Mouse (Mus musculus) bone marrow macrophage, adult 2 months (primary cell): ENCODE results near the gene Sox18. TPM values are rescaled to one million over a fixed set of nuclear protein-coding genes. Genes with fewer than 3 reads are reported as not detected.

Experiments
- H3K27ac ChIP-seq: 2 replicates; pipeline ENCODE4 v1.5.1; 2012; ENCODE audit warnings: low read depth, low read length; ENCODE audit not compliant: insufficient read depth
- H3K4me1 ChIP-seq: 2 replicates; pipeline ENCODE4 v1.6.1; 2012; ENCODE audit warnings: low read length; ENCODE audit not compliant: control insufficient read depth, insufficient read depth
- H3K4me3 ChIP-seq: 2 replicates; pipeline ENCODE4 v1.5.1; 2012; ENCODE audit warnings: mild to moderate bottlenecking, low read length, moderate library complexity; ENCODE audit not compliant: insufficient read depth
- CTCF ChIP-seq: IDR thresholded peaks from 2 replicates; pipeline ENCODE4 v1.5.1; 2012; ENCODE audit warnings: low read depth, mild to moderate bottlenecking, low read length, moderate library complexity
- POLR2A ChIP-seq: IDR thresholded peaks from 2 replicates; pipeline ENCODE4 v1.6.1; 2012; ENCODE audit warnings: mild to moderate bottlenecking, low read depth, low read length, borderline replicate concordance
- polyA plus RNA-seq: library from polyadenylated mRNA; stranded (reverse); fragments of >200 nt; gene quantifications from 2 replicates; pipeline ENCODE4 v1.2.4, GENCODE M21; 2012; ENCODE audit not compliant: missing spikeins, insufficient read depth, insufficient read length

The Sox18 gene
- polyA plus RNA-seq, 1 experiment = not detected

- Histone ChIP-seq H3K4me1 (peaks cover 9% of the 10 kb centered on the region; the same call in 1 of the 2 replicates), H3K27ac (no peak overlapping the region), H3K4me3 (no peak overlapping the region)
- no peak for TF ChIP-seq POLR2A
- TF ChIP-seq CTCF = no peak
These were observed 10.5 kb upstream of the Sox18 start for GRCm38 (mm10) chr2:181681978-181682377.

GRCm38 (mm10) chr2:181680716-181681117, 9.3 kb upstream of the Sox18 start:
- peaks cover 12% of the 10 kb centered on the region for H3K4me1 ChIP-seq
- H3K27ac ChIP-seq = no peak overlapping the region
- TF ChIP-seq CTCF (no peak), POLR2A (0 out of 2 replicates have a peak, but pooled peaks have one; percentile 19)
- peak overlapping the region; percentile 68 for H3K4me3 ChIP-seq

- H3K27ac ChIP-seq = peak within 1 kb of the TSS; percentile 22
- peak within 1 kb of the TSS; percentile 68 for H3K4me3 ChIP-seq
- TF ChIP-seq CTCF = no peak
- TF ChIP-seq POLR2A = no peak
- H3K4me1 ChIP-seq = peaks cover 17% of the 10 kb centered on the region
These were observed 8.7 kb upstream of the Sox18 start, which contains the start of gene Tcea2 for GRCm38 (mm10) chr2:181679951-181680715. Gene Tcea2 (plus strand): TSS chr2:181680310.

- no peak overlapping the region for H3K4me3 ChIP-seq
- H3K27ac ChIP-seq = no peak overlapping the region
- TF ChIP-seq POLR2A (no peak), CTCF (peak; percentile 96)
- H3K4me1 ChIP-seq = peaks cover 13% of the 10 kb centered on the region
These were observed 7.3 kb upstream of the Sox18 start for GRCm38 (mm10) chr2:181678780-181679179.

GRCm38 (mm10) chr2:181677755-181678098, 6.3 kb upstream of the Sox18 start:
- H3K4me3 ChIP-seq = no peak overlapping the region
- no peak overlapping the region for H3K27ac ChIP-seq
- TF ChIP-seq POLR2A = no peak
- TF ChIP-seq CTCF = no peak
- H3K4me1 ChIP-seq = peaks cover 13% of the 10 kb centered on the region

GRCm38 (mm10) chr2:181677096-181677754, 5.8 kb upstream of the Sox18 start:
- H3K27ac ChIP-seq = no peak overlapping the region
- no peak overlapping the region for H3K4me3 ChIP-seq
- H3K4me1 ChIP-seq = peaks cover 13% of the 10 kb centered on the region
- TF ChIP-seq CTCF (no peak), POLR2A (no peak)

- no peak overlapping the region for H3K4me3 ChIP-seq
- H3K4me1 ChIP-seq = peaks cover 13% of the 10 kb centered on the region
- no peak for TF ChIP-seq CTCF
- no peak for TF ChIP-seq POLR2A
- H3K27ac ChIP-seq = no peak overlapping the region
These were observed 5.0 kb upstream of the Sox18 start for GRCm38 (mm10) chr2:181676424-181676823.

- Histone ChIP-seq H3K4me1 (peaks cover 11% of the 10 kb centered on the region), H3K27ac (no peak overlapping the region), H3K4me3 (peak overlapping the region; percentile 41)
- TF ChIP-seq POLR2A (no peak), CTCF (no peak)
These were observed 4.0 kb upstream of the Sox18 start for GRCm38 (mm10) chr2:181675454-181675853.

- peaks cover 11% of the 10 kb centered on the region for H3K4me1 ChIP-seq
- H3K27ac ChIP-seq = no peak overlapping the region
These were observed 3.5 kb upstream of the Sox18 start for GRCm38 (mm10) chr2:181674934-181675333.

GRCm38 (mm10) chr2:181673501-181673900, 2.1 kb upstream of the Sox18 start:
- Histone ChIP-seq H3K27ac (no peak overlapping the region), H3K4me3 (no peak overlapping the region), H3K4me1 (peaks cover 8% of the 10 kb centered on the region)
- TF ChIP-seq CTCF (no peak), POLR2A (no peak)

More at GRCm38 (mm10) chr2:181674934-181675333, 3.5 kb upstream of the Sox18 start:
- no peak overlapping the region for H3K4me3 ChIP-seq
- TF ChIP-seq POLR2A (no peak), CTCF (no peak)
